Mouse (Mus musculus) layer of hippocampus, postnatal 14 days (tissue): ENCODE measurements around the gene Cerk. TPM values are rescaled to one million over a fixed set of nuclear protein-coding genes. Genes with fewer than 3 reads are reported as not detected.
"Not testable (repeated sequence)": the region's sequence is repeated elsewhere in the genome, so short reads cannot be mapped to it uniquely, and the experiment has no call there.

ENCODE experiments used
- DNase-seq, 2 experiments: peaks; one replicate each; pipeline ENCODE4 v3.0.0; 2021 to 2022; ENCODE audit warnings: low spot score in 2 of 2, mixed read lengths in 1 of 2
- total RNA-seq, 2 experiments: library from RNA; stranded (reverse); gene quantifications; 2 replicates each; pipeline ENCODE4 v1.2.3; 2021

Gene Cerk
- total RNA-seq, 2 experiments from 2014 or later, result 46.7 to 49.1 TPM

- DNase-seq, result no peak
These were observed 63.5 kb downstream of the Cerk start for GRCm38 (mm10) chr15:86122261-86122949.

- DNase-seq, result no peak
These were observed 66.8 kb downstream of the Cerk start for GRCm38 (mm10) chr15:86119186-86119585.

- no peak for DNase-seq
These were observed 68.5 kb downstream of the Cerk start for GRCm38 (mm10) chr15:86117115-86118100.

- DNase-seq, result no peak
These were observed 69.5 kb downstream of the Cerk start for GRCm38 (mm10) chr15:86116421-86116820.

GRCm38 (mm10) chr15:86113342-86113710, 72.6 kb downstream of the Cerk start:
- DNase-seq, result no peak

- no peak for DNase-seq
These were observed 73.1 kb downstream of the Cerk start for GRCm38 (mm10) chr15:86112707-86113341.

GRCm38 (mm10) chr15:86110361-86111103, 75.4 kb downstream of the Cerk start:
- DNase-seq, result no peak

GRCm38 (mm10) chr15:86109650-86110211, 76.2 kb downstream of the Cerk start:
- peak; percentile 29 to 32 for DNase-seq

GRCm38 (mm10) chr15:86109245-86109644, 76.7 kb downstream of the Cerk start:
- DNase-seq, result no peak

- no peak for DNase-seq
These were observed 78.0 kb downstream of the Cerk start for GRCm38 (mm10) chr15:86107831-86108471.

- DNase-seq, result no peak
These were observed 80.2 kb downstream of the Cerk start for GRCm38 (mm10) chr15:86105751-86106150.

GRCm38 (mm10) chr15:86105345-86105697, 80.6 kb downstream of the Cerk start:
- no peak for DNase-seq

GRCm38 (mm10) chr15:86104401-86105344, 81.3 kb downstream of the Cerk start:
- DNase-seq, result no peak

- peak in 1 of 2 experiments; percentile 57 for DNase-seq
These were observed 83.6 kb downstream of the Cerk start for GRCm38 (mm10) chr15:86102308-86102707.

- DNase-seq, result no peak
These were observed 84.4 kb downstream of the Cerk start for GRCm38 (mm10) chr15:86101585-86101984.

GRCm38 (mm10) chr15:86097871-86098270, 88.1 kb downstream of the Cerk start:
- no peak for DNase-seq

- not testable (repeated sequence) for DNase-seq
These were observed 89.3 kb downstream of the Cerk start for GRCm38 (mm10) chr15:86096604-86097020.

- DNase-seq, result no peak
These were observed 90.0 kb downstream of the Cerk start for GRCm38 (mm10) chr15:86095722-86096603.
